Mouse (Mus musculus) left cerebral cortex, postnatal 4 days (tissue): ENCODE results near the gene Terf2ip. TPM values are rescaled to one million over a fixed set of nuclear protein-coding genes. Genes with fewer than 3 reads are reported as not detected.

ENCODE experiments used
- DNase-seq: peaks from one replicate; pipeline ENCODE4 v3.0.0-alpha.2; 2022
- intact Hi-C: fragments of 180-260 bp; cut with DNase I; formaldehyde crosslinking; loops from one replicate; pipeline ENCODE4 v1.15.1; 2025
- total RNA-seq, 2 experiments: library from RNA; stranded (reverse); gene quantifications; 2 replicates each; pipeline ENCODE4 v1.2.3; 2021

Gene Terf2ip
- total RNA-seq, 2 experiments from 2014 or later: 40.2 to 41.6 TPM

GRCm38 (mm10) chr8:112007669-112008068, 3.5 kb upstream of the Terf2ip start:
- intact Hi-C loops: no loop called here
- no peak for DNase-seq

- DNase-seq: no peak
- intact Hi-C loops: no loop called here
These were observed 1.6 kb upstream of the Terf2ip start for GRCm38 (mm10) chr8:112009558-112009957.

- intact Hi-C loops: no loop called here
- peak; percentile 37 for DNase-seq
These were observed 631 bp downstream of the Terf2ip start for GRCm38 (mm10) chr8:112011816-112012242.

- intact Hi-C loops: no loop called here
- DNase-seq: no peak
These were observed 3.7 kb downstream of the Terf2ip start, which contains the start of gene Gm6793 for GRCm38 (mm10) chr8:112014936-112015335. Gm6793 (minus strand) TSS chr8:112015036.

GRCm38 (mm10) chr8:112029455-112029854, 18.3 kb downstream of the Terf2ip start:
- DNase-seq: no peak
- intact Hi-C loops: no loop called here

- no peak for DNase-seq
- intact Hi-C loops: no loop called here
These were observed 19.5 kb downstream of the Terf2ip start for GRCm38 (mm10) chr8:112030663-112031062.

GRCm38 (mm10) chr8:112033071-112033470, 21.9 kb downstream of the Terf2ip start:
- DNase-seq: no peak
- intact Hi-C loops: no loop called here

GRCm38 (mm10) chr8:112034603-112035002, 23.4 kb downstream of the Terf2ip start:
- DNase-seq: peak; percentile 10
- intact Hi-C loops: no loop called here

GRCm38 (mm10) chr8:112037521-112037920, 26.3 kb downstream of the Terf2ip start:
- intact Hi-C loops: no loop called here
- DNase-seq: no peak

GRCm38 (mm10) chr8:112045182-112045581, 34.0 kb downstream of the Terf2ip start:
- peak; percentile 11 for DNase-seq
- intact Hi-C loops: loop anchor here (5.0 to 10.0 kb wide), 2 partner anchors 930 to 1587 kb away; no protein-coding TSS in a partner anchor

GRCm38 (mm10) chr8:112045896-112046295, 34.7 kb downstream of the Terf2ip start:
- intact Hi-C loops: loop anchor here (5.0 to 10.0 kb wide), 2 partner anchors 929 to 1586 kb away; no protein-coding TSS in a partner anchor
- peak; percentile 87 for DNase-seq

- intact Hi-C loops: loop anchor here (5.0 to 10.0 kb wide), 2 partner anchors 927 to 1584 kb away; no protein-coding TSS in a partner anchor
These were observed 37.1 kb downstream of the Terf2ip start for GRCm38 (mm10) chr8:112048293-112048692.

GRCm38 (mm10) chr8:112049984-112050383, 38.8 kb downstream of the Terf2ip start:
- intact Hi-C loops: loop anchor here (5.0 to 10.0 kb wide), 2 partner anchors 925 to 1582 kb away; no protein-coding TSS in a partner anchor
- no peak for DNase-seq

More at GRCm38 (mm10) chr8:112048293-112048692, 37.1 kb downstream of the Terf2ip start:
- DNase-seq: peak; percentile 24

GRCm38 (mm10) chr8:112051537-112051936, 40.3 kb downstream of the Terf2ip start:
- no peak for DNase-seq
- intact Hi-C loops: no loop called here

GRCm38 (mm10) chr8:112054456-112054855, 43.3 kb downstream of the Terf2ip start:
- no peak for DNase-seq
- intact Hi-C loops: no loop called here

- intact Hi-C loops: loop anchor here (2.0 to 10.0 kb wide), 4 partner anchors 506 to 1571 kb away; no protein-coding TSS in a partner anchor
- DNase-seq: peak; percentile 18
These were observed 50.2 kb downstream of the Terf2ip start for GRCm38 (mm10) chr8:112061372-112061771.

Other genes with a start within 250 kb of the Terf2ip start
- gene Cfdp1, start 157.1 kb upstream of the Terf2ip start, total RNA-seq: 100 to 1,000 TPM; 110 to 114 TPM
- gene Tmem170, start 134.6 kb upstream of the Terf2ip start, total RNA-seq: 1 to 10 TPM; 2.6 to 2.9 TPM
- gene Chst5, start 101.0 kb upstream of the Terf2ip start, total RNA-seq: 1 to 10 TPM in 1 of 2 experiments, under 1 TPM in 1; 0.89 to 1.0 TPM
- 10 to 100 TPM; 11.6 to 11.9 TPM for gene Tmem231, start 77.5 kb upstream of the Terf2ip start, total RNA-seq
- 100 to 1,000 TPM; 192 to 198 TPM for gene Gabarapl2, start 70.7 kb upstream of the Terf2ip start, total RNA-seq
- 1 to 10 TPM; 5.7 to 6.1 TPM for gene Adat1, start 19.1 kb upstream of the Terf2ip start, total RNA-seq
- gene Kars, start 75 bp upstream of the Terf2ip start, total RNA-seq: 100 to 1,000 TPM; 112 to 115 TPM
- gene Gm6793, start 3.6 kb downstream of the Terf2ip start, total RNA-seq: under 1 TPM in 1 of 2 experiments, not detected in 1; 0.22 TPM